In genomic region chrX:140558176-140558844, GRCm38 (mm10) we compare ENCODE assay signal across 10 mouse cellular contexts. TPM values are rescaled to one million over a fixed set of nuclear protein-coding genes. Genes with fewer than 3 reads are reported as not detected.
DNase-seq lines count a peak whose midpoint lies in the region; TF ChIP-seq lines count a peak whose summit lies in the region.
"Had no signal": no experiment of that assay in that cellular context is flagged by ENCODE, and none has a peak within 500 bp of the region (broad histone marks: within the 10 kb centered on the region; RNA-seq: fewer than 3 reads in every experiment).

No protein-coding gene starts in this region.

- 36% methylated on average over 6 of the region's 6 CpGs for WGBS in small intestine, adult 2 months

- intact Hi-C loops in left cerebral cortex, postnatal 4 days (cut with DNase I): no loop called here
- intact Hi-C loops in left cerebral cortex, postnatal 14 days (cut with DNase I): no loop called here

- no peak overlapping the region for H3K4me3 ChIP-seq in small intestine, adult 2 months (ENCODE audit: low read depth, low read length)
- no peak overlapping the region for H3K4me3 ChIP-seq in layer of hippocampus, adult 2 months
- H3K4me3 ChIP-seq: hindbrain, embryonic 15.5 days had no signal

- peaks cover 7% of the 10 kb centered on the region for H3K4me1 ChIP-seq in small intestine, adult 2 months (ENCODE audit: control insufficient read depth, insufficient read depth, insufficient read length, low read length)
- H3K4me1 ChIP-seq: hindbrain, embryonic 15.5 days had no signal

- peak overlapping the region; percentile 21; the same call in 1 of the 2 replicates for H3K27ac ChIP-seq in small intestine, adult 2 months (ENCODE audit: insufficient read depth, low read depth, low read length)
- H3K27ac ChIP-seq in layer of hippocampus, adult 2 months: no peak overlapping the region
- H3K27ac ChIP-seq: hindbrain, embryonic 15.5 days had no signal

- H3K27me3 ChIP-seq in small intestine, adult 2 months (ENCODE audit: control insufficient read depth, insufficient read depth, low read length): no peaks in the 10 kb centered on the region

- TF ChIP-seq CTCF in small intestine, adult 2 months (IDR thresholded peaks at IDR 0.05; ENCODE audit: extremely low read depth, insufficient read length, insufficient replicate concordance, low read depth, low read length): no peak
- no peak for TF ChIP-seq CTCF in layer of hippocampus, adult 2 months (conservative IDR thresholded peaks at IDR 0.05)

- DNase-seq in left cerebral cortex, postnatal 4 days: peak; percentile 55
- no peak for DNase-seq in left cerebral cortex, postnatal 14 days (ENCODE audit: low spot score in 2 of 2)
- DNase-seq in gastrocnemius, postnatal 10 days: peak; percentile 62
- peak; percentile 87 for DNase-seq in kidney, adult 9 months
- no peak for DNase-seq in layer of hippocampus, adult 2 months (ENCODE audit: low spot score in 2 of 2)
- DNase-seq in layer of hippocampus, adult 8-10 months (ENCODE audit: low spot score in 2 of 2): no peak
- DNase-seq in layer of hippocampus, adult 9-11 months: no peak
- DNase-seq: cerebellum, adult 9-11 months had no signal

- no peaks in the 10 kb centered on the region for H3K36me3 ChIP-seq in small intestine, adult 2 months (ENCODE audit: control insufficient read depth, insufficient read depth, low read length)
- H3K36me3 ChIP-seq: hindbrain, embryonic 15.5 days had no signal

- no peak for TF ChIP-seq POLR2A in small intestine, adult 2 months (IDR thresholded peaks at IDR 0.05; ENCODE audit: low read depth, low read length)

RNA-seq across cellular contexts. Expression of gene Tsc22d3, which starts 42.1 kb away (rescaled TPM):
- total RNA-seq in left cerebral cortex, postnatal 4 days (2021): 10 to 100 TPM; 49.2 to 53.1 TPM
- 100 to 1,000 TPM in 1 of 2 experiments, 10 to 100 TPM in 1; 85.9 to 126 TPM for total RNA-seq in left cerebral cortex, postnatal 14 days (2021)
- 100 to 1,000 TPM; 105 to 153 TPM for total RNA-seq in gastrocnemius, postnatal 10 days (2021)
- polyA plus RNA-seq in small intestine, adult 2 months (2012; rRNA removed): 23.1 and 58.3 TPM in 2 replicates
- 100 to 1,000 TPM; 101 to 111 TPM for total RNA-seq in layer of hippocampus, adult 2 months (2021)
- total RNA-seq in layer of hippocampus, adult 8-10 months (2022): 100 to 1,000 TPM in 2 of 4 experiments, 10 to 100 TPM in 2; 79.8 to 114 (median 91.7) TPM

Comparison
In these comparisons a context has a peak if more than half of its experiments do, and no peak if none do; other contexts are left out.
1. DNase-seq: peak in left cerebral cortex, postnatal 4 days (single experiment), gastrocnemius, postnatal 10 days (single experiment) and kidney, adult 9 months (single experiment); none in left cerebral cortex, postnatal 14 days (0 of 2), layer of hippocampus, adult 2 months (0 of 2), layer of hippocampus, adult 8-10 months (0 of 2) and layer of hippocampus, adult 9-11 months (single experiment).